Mouse (Mus musculus) limb, embryonic 11.5 days (tissue): ENCODE results near the gene Ispd. TPM values are rescaled to one million over a fixed set of nuclear protein-coding genes. Genes with fewer than 3 reads are reported as not detected.

ENCODE experiments used
- ATAC-seq: fragments of 200-750 bp; cut with Nextera tagmentation; 2 replicates; pipeline ENCODE4 v1.8.0; 2017; ENCODE audit warnings: low read depth; ENCODE audit not compliant: insufficient number of reproducible peaks, low FRiP score, low TSS enrichment
- DNase-seq: peaks from one replicate; pipeline ENCODE4 v3.0.0-alpha.2; 2015; ENCODE audit warnings: low spot score
- H3K27ac ChIP-seq: fragments of 300-500 bp; sonication (generic); replicated peaks from 2 replicates; pipeline ENCODE4 v1.5.1; 2014; ENCODE audit warnings: low read depth, mild to moderate bottlenecking, low read length
- H3K27me3 ChIP-seq: fragments of 300-500 bp; sonication (generic); 2 replicates; pipeline ENCODE4 v1.6.1; 2014; ENCODE audit warnings: mild to moderate bottlenecking, low read length, mixed read lengths; ENCODE audit not compliant: control insufficient read depth, insufficient read depth
- H3K36me3 ChIP-seq: fragments of 300-500 bp; sonication (generic); 2 replicates; pipeline ENCODE4 v1.6.1; 2014; ENCODE audit warnings: mild to moderate bottlenecking, low read length, moderate library complexity, mixed read lengths; ENCODE audit not compliant: control insufficient read depth, insufficient read depth
- H3K4me1 ChIP-seq: fragments of 300-500 bp; sonication (generic); 2 replicates; pipeline ENCODE4 v1.6.1; 2014; ENCODE audit warnings: low read length, mixed read lengths; ENCODE audit not compliant: control insufficient read depth, insufficient read depth
- H3K4me2 ChIP-seq: fragments of 300-500 bp; sonication (generic); 2 replicates; pipeline ENCODE4 v1.6.1; 2014; ENCODE audit warnings: low read depth, mild to moderate bottlenecking, moderate library complexity; ENCODE audit not compliant: severe bottlenecking
- H3K4me3 ChIP-seq: fragments of 300-500 bp; sonication (generic); 2 replicates; pipeline ENCODE4 v1.5.1; 2014; ENCODE audit warnings: low read depth, low read length
- H3K9ac ChIP-seq: fragments of 300-500 bp; sonication (generic); 2 replicates; pipeline ENCODE4 v1.6.1; 2014; ENCODE audit warnings: mild to moderate bottlenecking, low read length
- H3K9me3 ChIP-seq: fragments of 300-500 bp; sonication (generic); 2 replicates; pipeline ENCODE4 v1.6.1; 2016; ENCODE audit warnings: low read length; ENCODE audit not compliant: control insufficient read depth
- WGBS: fragments of 180-500 bp; shearing (Covaris S2); extraction: QIAGEN DNeasy Blood & Tissue Kit; methylation state at CpG from one replicate; pipeline ENCODE4 v1.1.7; 2014; 5-methylcytosine and 5-hydroxymethylcytosine counted together
- polyA plus RNA-seq: library from polyadenylated mRNA; unstranded; fragments of >200 nt; fragmentation: Nextera tagmentation; extraction: Ambion mirVana; gene quantifications from 2 replicates; pipeline ENCODE4 v1.2.1, GENCODE M21; 2014

Ispd gene
- polyA plus RNA-seq, 1 experiment from 2014 or later, result 5.5 TPM

GRCm38 (mm10) chr12:36545318-36545717 is 164.1 kb downstream of the Ispd start:
- Histone ChIP-seq H3K4me1 (no peaks in the 10 kb centered on the region), H3K9me3 (no peaks in the 10 kb centered on the region), H3K4me2 (no peak overlapping the region), H3K4me3 (no peak overlapping the region), H3K27me3 (no peaks in the 10 kb centered on the region), H3K27ac (no peak overlapping the region), H3K36me3 (no peaks in the 10 kb centered on the region), H3K9ac (no peak overlapping the region)
- no peak for ATAC-seq
- DNase-seq, result no peak

- Histone ChIP-seq H3K9ac (no peak overlapping the region), H3K4me1 (no peaks in the 10 kb centered on the region), H3K4me3 (no peak overlapping the region), H3K4me2 (no peak overlapping the region), H3K27me3 (no peaks in the 10 kb centered on the region), H3K36me3 (no peaks in the 10 kb centered on the region), H3K27ac (no peak overlapping the region), H3K9me3 (no peaks in the 10 kb centered on the region)
- 92% methylated on average over 9 of the region's 9 CpGs for WGBS
- DNase-seq (no peak), ATAC-seq (no peak)
Measured at GRCm38 (mm10) chr12:36549474-36549873, 168.2 kb downstream of the Ispd start.

DNA sequence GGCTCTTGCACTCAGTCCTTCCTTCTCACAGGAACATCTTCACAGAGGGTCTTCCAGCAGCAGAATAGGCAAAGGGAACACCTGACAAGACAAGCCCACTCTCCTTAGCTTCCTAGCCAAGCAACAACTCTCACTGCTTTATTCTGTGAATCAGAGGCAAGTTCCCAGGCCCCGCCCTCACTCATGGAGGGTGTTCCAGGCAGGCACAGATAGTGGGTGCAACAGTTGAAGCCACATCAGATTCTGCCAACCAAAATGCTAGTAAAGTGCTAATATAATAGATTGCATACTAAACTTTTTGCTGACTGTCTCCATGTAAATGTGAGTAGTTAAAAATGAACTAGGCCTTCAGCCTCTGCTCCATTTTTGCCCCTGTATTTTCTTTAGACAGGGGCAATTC is 173.4 kb downstream of the Ispd start:
- no peak overlapping the region for H3K9ac ChIP-seq
- H3K4me2 ChIP-seq, result no peak overlapping the region
- no peaks in the 10 kb centered on the region for H3K9me3 ChIP-seq
- no peak for ATAC-seq
- H3K4me1 ChIP-seq, result no peaks in the 10 kb centered on the region
- H3K27me3 ChIP-seq, result no peaks in the 10 kb centered on the region
- WGBS, result 94% methylated on average over 1 of the region's 1 CpGs
- no peak overlapping the region for H3K27ac ChIP-seq
- H3K4me3 ChIP-seq, result no peak overlapping the region
- no peak for DNase-seq
- no peaks in the 10 kb centered on the region for H3K36me3 ChIP-seq

GRCm38 (mm10) chr12:36564146-36564545 is 182.9 kb downstream of the Ispd start:
- ATAC-seq, result no peak
- WGBS, result 91% methylated on average over 2 of the region's 2 CpGs

DNA sequence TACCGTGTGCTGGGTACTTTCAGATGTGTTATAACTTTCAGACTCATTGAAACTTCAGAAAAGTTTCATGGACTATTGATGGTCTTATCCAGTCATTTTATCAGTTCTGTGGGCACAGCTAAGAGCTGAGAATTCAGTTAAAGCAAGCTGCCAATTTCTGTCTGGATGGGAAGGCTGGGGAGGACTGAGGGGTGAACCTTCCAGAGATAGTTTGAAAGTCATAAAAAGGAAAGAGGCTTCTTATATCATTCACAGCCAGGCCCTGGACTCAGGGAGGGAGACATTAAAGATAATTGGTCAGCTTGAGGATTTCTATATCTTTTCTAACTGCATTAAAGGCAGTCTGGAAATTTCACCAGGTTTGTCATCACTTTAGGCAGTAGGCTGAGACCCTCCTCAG is 185.7 kb downstream of the Ispd start:
- ATAC-seq, result no peak
- 90% methylated on average over 1 of the region's 1 CpGs for WGBS
- Histone ChIP-seq H3K4me2 (no peak overlapping the region), H3K36me3 (no peaks in the 10 kb centered on the region), H3K9me3 (no peaks in the 10 kb centered on the region), H3K9ac (no peak overlapping the region), H3K27ac (no peak overlapping the region), H3K4me1 (no peaks in the 10 kb centered on the region), H3K4me3 (no peak overlapping the region), H3K27me3 (no peaks in the 10 kb centered on the region)
- no peak for DNase-seq

More at GRCm38 (mm10) chr12:36564146-36564545, 182.9 kb downstream of the Ispd start:
- H3K4me1 ChIP-seq, result no peaks in the 10 kb centered on the region
- no peaks in the 10 kb centered on the region for H3K36me3 ChIP-seq
- H3K4me3 ChIP-seq, result no peak overlapping the region
- H3K9me3 ChIP-seq, result no peaks in the 10 kb centered on the region
- no peaks in the 10 kb centered on the region for H3K27me3 ChIP-seq
- H3K27ac ChIP-seq, result no peak overlapping the region
- DNase-seq, result no peak
- H3K9ac ChIP-seq, result no peak overlapping the region
- H3K4me2 ChIP-seq, result no peak overlapping the region

- WGBS, result 89% methylated on average over 4 of the region's 4 CpGs
- H3K4me1 ChIP-seq, result no peaks in the 10 kb centered on the region
- no peak overlapping the region for H3K4me2 ChIP-seq
- H3K9ac ChIP-seq, result no peak overlapping the region
- no peak for ATAC-seq
- DNase-seq, result no peak
- H3K4me3 ChIP-seq, result no peak overlapping the region
- no peaks in the 10 kb centered on the region for H3K27me3 ChIP-seq
- no peak overlapping the region for H3K27ac ChIP-seq
- no peaks in the 10 kb centered on the region for H3K9me3 ChIP-seq
- H3K36me3 ChIP-seq, result no peaks in the 10 kb centered on the region
Measured at GRCm38 (mm10) chr12:36570414-36571095, 189.3 kb downstream of the Ispd start.

- no peak overlapping the region for H3K27ac ChIP-seq
- no peaks in the 10 kb centered on the region for H3K36me3 ChIP-seq
- no peak overlapping the region for H3K4me3 ChIP-seq
- H3K4me1 ChIP-seq, result no peaks in the 10 kb centered on the region
- no peaks in the 10 kb centered on the region for H3K9me3 ChIP-seq
- 75% methylated on average over 3 of the region's 3 CpGs for WGBS
- DNase-seq, result no peak
- ATAC-seq, result no peak
- no peak overlapping the region for H3K4me2 ChIP-seq
- H3K27me3 ChIP-seq, result no peaks in the 10 kb centered on the region
- no peak overlapping the region for H3K9ac ChIP-seq
Measured at GRCm38 (mm10) chr12:36584828-36585227, 203.6 kb downstream of the Ispd start.

GRCm38 (mm10) chr12:36597539-36598250 is 216.4 kb downstream of the Ispd start:
- 87% methylated on average over 2 of the region's 2 CpGs for WGBS
- Histone ChIP-seq H3K9ac (no peak overlapping the region), H3K36me3 (no peaks in the 10 kb centered on the region), H3K27me3 (no peaks in the 10 kb centered on the region), H3K27ac (no peak overlapping the region), H3K4me1 (no peaks in the 10 kb centered on the region), H3K9me3 (no peaks in the 10 kb centered on the region), H3K4me2 (no peak overlapping the region), H3K4me3 (no peak overlapping the region)
- ATAC-seq (no peak), DNase-seq (no peak)
